In the genomic region with DNA sequence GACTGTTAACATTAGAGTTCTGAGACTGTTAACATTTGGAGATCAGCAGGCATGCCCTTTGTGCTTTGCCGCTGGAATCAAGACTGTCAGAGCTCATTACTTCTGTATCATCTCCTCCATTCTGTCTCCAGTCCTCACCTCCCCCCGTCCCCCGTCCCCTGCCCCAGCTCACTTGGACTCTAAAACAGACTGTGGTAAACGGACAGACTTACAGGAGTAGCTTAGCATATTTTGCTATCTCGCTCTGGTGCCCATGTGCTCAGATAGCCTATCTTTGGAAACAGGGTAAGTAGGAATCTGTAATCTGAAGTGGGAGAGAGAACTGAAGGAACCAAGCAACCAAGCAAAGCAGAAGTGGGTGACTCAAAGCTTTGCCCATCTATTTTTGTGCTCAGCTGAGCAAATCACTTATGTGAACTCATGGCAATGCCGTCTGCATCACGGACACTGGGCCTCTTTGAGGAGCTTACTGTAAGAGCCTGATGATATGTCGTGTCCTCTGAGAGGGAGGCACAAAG, we compare ENCODE assay signal across 16 mouse cellular contexts. TPM values are rescaled to one million over a fixed set of nuclear protein-coding genes. Genes with fewer than 3 reads are reported as not detected.
DNase-seq lines count a peak whose midpoint lies in the region; ATAC-seq and TF ChIP-seq lines count a peak whose summit lies in the region.
"Had no signal": no experiment of that assay in that cellular context is flagged by ENCODE, and none has a peak within 500 bp of the region (broad histone marks: within the 10 kb centered on the region; RNA-seq: fewer than 3 reads in every experiment).

No protein-coding gene starts in this region.

- no peak overlapping the region for H3K4me2 ChIP-seq in lung, embryonic 15.5 days
- H3K4me2 ChIP-seq in liver, postnatal 0 days (ENCODE audit: low read depth, low read length) = peak overlapping the region; percentile 65
- H3K4me2 ChIP-seq: limb, embryonic 15.5 days; midbrain, embryonic 12.5 days; neural tube, embryonic 15.5 days had no signal

- H3K4me1 ChIP-seq in heart, embryonic 10.5 days = peaks cover 21% of the 10 kb centered on the region
- H3K4me1 ChIP-seq in lung, embryonic 15.5 days = peaks cover 6% of the 10 kb centered on the region; the same call in 1 of the 2 replicates
- no peaks in the 10 kb centered on the region for H3K4me1 ChIP-seq in embryonic facial prominence, embryonic 10.5 days
- H3K4me1 ChIP-seq in liver, postnatal 0 days (ENCODE audit: insufficient read depth) = peaks cover 16% of the 10 kb centered on the region
- H3K4me1 ChIP-seq: limb, embryonic 15.5 days; midbrain, embryonic 12.5 days; neural tube, embryonic 15.5 days had no signal

- no peak for ATAC-seq in lung, embryonic 15.5 days (ENCODE audit: borderline replicate concordance, extremely low read depth, low FRiP score, low TSS enrichment)
- no peak for ATAC-seq in liver, postnatal 0 days

- H3K36me3 ChIP-seq in heart, embryonic 10.5 days = peaks cover 37% of the 10 kb centered on the region
- H3K36me3 ChIP-seq in lung, embryonic 15.5 days = 0 out of 2 replicates have a peak, but pooled peaks cover 6% of the 10 kb centered on the region
- H3K36me3 ChIP-seq in embryonic facial prominence, embryonic 10.5 days (replicated peaks) = peaks cover 20% of the 10 kb centered on the region
- peaks cover 44% of the 10 kb centered on the region for H3K36me3 ChIP-seq in liver, postnatal 0 days (replicated peaks; ENCODE audit: insufficient read depth, low read length)
- H3K36me3 ChIP-seq: neural tube, embryonic 15.5 days had no signal

- TF ChIP-seq EP300 in liver, postnatal 0 days (IDR thresholded peaks at IDR 0.05; ENCODE audit: low read depth) = no peak

- no peak overlapping the region for H3K4me3 ChIP-seq in heart, embryonic 10.5 days
- no peak overlapping the region for H3K4me3 ChIP-seq in lung, embryonic 15.5 days
- H3K4me3 ChIP-seq in embryonic facial prominence, embryonic 10.5 days = no peak overlapping the region
- peak overlapping the region; percentile 46 for H3K4me3 ChIP-seq in liver, postnatal 0 days (ENCODE audit: low read depth, low read length)
- H3K4me3 ChIP-seq: hindbrain, embryonic 10.5 days; limb, embryonic 15.5 days; midbrain, embryonic 12.5 days; neural tube, embryonic 15.5 days had no signal

- no peaks in the 10 kb centered on the region for H3K27me3 ChIP-seq in heart, embryonic 10.5 days (ENCODE audit: insufficient read depth, poor library complexity, severe bottlenecking)
- H3K27me3 ChIP-seq in lung, embryonic 15.5 days = no peaks in the 10 kb centered on the region
- H3K27me3 ChIP-seq in embryonic facial prominence, embryonic 10.5 days (replicated peaks; ENCODE audit: low read depth, poor library complexity, severe bottlenecking) = no peaks in the 10 kb centered on the region
- no peaks in the 10 kb centered on the region for H3K27me3 ChIP-seq in liver, postnatal 0 days (ENCODE audit: insufficient read depth, low read length)
- H3K27me3 ChIP-seq: limb, embryonic 15.5 days; midbrain, embryonic 12.5 days; neural tube, embryonic 15.5 days had no signal

- no peak for TF ChIP-seq CTCF in liver, postnatal 0 days (IDR thresholded peaks at IDR 0.05; ENCODE audit: low read depth)

- WGBS in heart, embryonic 10.5 days = 43% methylated on average over 8 of the region's 8 CpGs
- WGBS in lung, embryonic 15.5 days = 66% methylated on average over 8 of the region's 8 CpGs
- WGBS in embryonic facial prominence, embryonic 10.5 days = 84% methylated on average over 8 of the region's 8 CpGs
- WGBS in liver, postnatal 0 days (ENCODE audit: insufficient replicate concordance) = 73% methylated on average over 8 of the region's 8 CpGs

- H3K9me3 ChIP-seq in heart, embryonic 10.5 days = no peaks in the 10 kb centered on the region
- H3K9me3 ChIP-seq in lung, embryonic 15.5 days = no peaks in the 10 kb centered on the region
- no peaks in the 10 kb centered on the region for H3K9me3 ChIP-seq in embryonic facial prominence, embryonic 10.5 days
- H3K9me3 ChIP-seq in liver, postnatal 0 days (ENCODE audit: low read length) = no peaks in the 10 kb centered on the region
- H3K9me3 ChIP-seq: hindbrain, embryonic 10.5 days; limb, embryonic 15.5 days; midbrain, embryonic 12.5 days; neural tube, embryonic 15.5 days had no signal

- DNase-seq in heart, embryonic 10.5 days (ENCODE audit: low spot score) = peak; percentile 75
- DNase-seq in heart, adult 8-10 months (ENCODE audit: low spot score) = no peak
- DNase-seq in lung, postnatal 4 days = no peak
- peak; percentile 4 for DNase-seq in embryonic facial prominence, embryonic 10.5 days (ENCODE audit: low spot score)
- no peak for DNase-seq in liver, postnatal 0 days
- DNase-seq in thymus, postnatal 10 days (ENCODE audit: low spot score in 2 of 2) = no peak
- no peak for DNase-seq in adrenal gland, adult 8-10 months
- DNase-seq: adrenal gland, postnatal 25 days; cerebellum, postnatal 14 days; kidney, adult 8-10 months; thymus, postnatal 14 days had no signal

- H3K9ac ChIP-seq in lung, embryonic 15.5 days = no peak overlapping the region
- 0 out of 2 replicates have a peak overlapping the region, but pooled peaks have one; percentile 18 for H3K9ac ChIP-seq in liver, postnatal 0 days (replicated peaks)
- H3K9ac ChIP-seq: limb, embryonic 15.5 days; midbrain, embryonic 12.5 days; neural tube, embryonic 15.5 days had no signal

- H3K27ac ChIP-seq in heart, embryonic 10.5 days = peak overlapping the region; percentile 47; the same call in 1 of the 2 replicates
- peak overlapping the region; percentile 71; the same call in 1 of the 2 replicates for H3K27ac ChIP-seq in lung, embryonic 15.5 days
- H3K27ac ChIP-seq in embryonic facial prominence, embryonic 10.5 days (replicated peaks) = no peak overlapping the region
- no peak overlapping the region for H3K27ac ChIP-seq in liver, postnatal 0 days (ENCODE audit: low read depth)
- H3K27ac ChIP-seq: hindbrain, embryonic 10.5 days; limb, embryonic 15.5 days; midbrain, embryonic 12.5 days; neural tube, embryonic 15.5 days had no signal

RNA-seq across cellular contexts. Expression of a gene that starts 10.3 kb away (rescaled TPM):
- 37.9 and 44.6 TPM in 2 replicates for polyA plus RNA-seq in heart, embryonic 10.5 days (2016; fragmentation: Nextera tagmentation; extraction: Ambion mirVana)
- 10 to 100 TPM; 12.6 to 19.0 (median 16.4) TPM for total RNA-seq in heart, adult 8-10 months (2022)
- 36.4 and 37.1 TPM in 2 replicates for polyA plus RNA-seq in lung, embryonic 15.5 days (2015; fragmentation: Nextera tagmentation; extraction: Ambion mirVana)
- 19.3 and 20.6 TPM in 2 replicates for polyA plus RNA-seq in embryonic facial prominence, embryonic 10.5 days (2016; fragmentation: Nextera tagmentation; extraction: Ambion mirVana)
- polyA plus RNA-seq in liver, postnatal 0 days (2015; fragmentation: Nextera tagmentation; extraction: Ambion mirVana) = 24.0 and 24.6 TPM in 2 replicates
- 10 to 100 TPM; 27.6 to 62.7 (median 44.1) TPM for total RNA-seq in adrenal gland, adult 8-10 months (2022)

RNA-seq across cellular contexts. Expression of a gene that starts 39.9 kb away (rescaled TPM):
- 39.4 and 48.3 TPM in 2 replicates for polyA plus RNA-seq in heart, embryonic 10.5 days (2016; fragmentation: Nextera tagmentation; extraction: Ambion mirVana)
- 10 to 100 TPM; 19.4 to 23.1 (median 21.4) TPM for total RNA-seq in heart, adult 8-10 months (2022)
- polyA plus RNA-seq in lung, embryonic 15.5 days (2015; fragmentation: Nextera tagmentation; extraction: Ambion mirVana) = 35.5 and 39.2 TPM in 2 replicates
- polyA plus RNA-seq in embryonic facial prominence, embryonic 10.5 days (2016; fragmentation: Nextera tagmentation; extraction: Ambion mirVana) = 30.2 and 36.4 TPM in 2 replicates
- polyA plus RNA-seq in liver, postnatal 0 days (2015; fragmentation: Nextera tagmentation; extraction: Ambion mirVana) = 16.3 and 22.5 TPM in 2 replicates
- 10 to 100 TPM; 15.9 to 22.4 (median 17.8) TPM for total RNA-seq in adrenal gland, adult 8-10 months (2022)

RNA-seq across cellular contexts. Expression of a gene that starts 39.9 kb away (rescaled TPM):
- polyA plus RNA-seq in heart, embryonic 10.5 days (2016; fragmentation: Nextera tagmentation; extraction: Ambion mirVana) = 16.6 and 25.3 TPM in 2 replicates
- total RNA-seq in heart, adult 8-10 months (2022) = 1 to 10 TPM; 5.1 to 6.3 (median 5.3) TPM
- 21.4 and 22.6 TPM in 2 replicates for polyA plus RNA-seq in lung, embryonic 15.5 days (2015; fragmentation: Nextera tagmentation; extraction: Ambion mirVana)
- polyA plus RNA-seq in embryonic facial prominence, embryonic 10.5 days (2016; fragmentation: Nextera tagmentation; extraction: Ambion mirVana) = 37.9 and 38.6 TPM in 2 replicates
- polyA plus RNA-seq in liver, postnatal 0 days (2015; fragmentation: Nextera tagmentation; extraction: Ambion mirVana) = 1.3 and 1.9 TPM in 2 replicates
- total RNA-seq in adrenal gland, adult 8-10 months (2022) = 10 to 100 TPM; 12.1 to 20.6 (median 16.2) TPM

Comparison
In these comparisons a context has a peak if more than half of its experiments do, and no peak if none do; other contexts are left out.
1. DNase-seq: peak in heart, embryonic 10.5 days (single experiment) and embryonic facial prominence, embryonic 10.5 days (single experiment); none in heart, adult 8-10 months (single experiment), lung, postnatal 4 days (0 of 2), liver, postnatal 0 days (single experiment), thymus, postnatal 10 days (0 of 2) and adrenal gland, adult 8-10 months (single experiment).
2. H3K27ac ChIP-seq: peak in heart, embryonic 10.5 days (single experiment) and lung, embryonic 15.5 days (single experiment); none in embryonic facial prominence, embryonic 10.5 days (single experiment) and liver, postnatal 0 days (single experiment).